Mouse (Mus musculus) midbrain, embryonic 13.5 days (tissue): Measurements from ENCODE around the gene Ccdc148. TPM values are rescaled to one million over a fixed set of nuclear protein-coding genes. Genes with fewer than 3 reads are reported as not detected.

Source experiments
- ATAC-seq: fragments of 200-750 bp; cut with Nextera tagmentation; 2 replicates; pipeline ENCODE4 v1.8.0; 2017; ENCODE audit warnings: mild to moderate bottlenecking, moderate TSS enrichment, moderate library complexity
- H3K27ac ChIP-seq: fragments of 300-500 bp; sonication (generic); 2 replicates; pipeline ENCODE4 v1.5.1; 2015; ENCODE audit warnings: inconsistent platforms, mild to moderate bottlenecking, moderate library complexity
- H3K27me3 ChIP-seq: fragments of 300-500 bp; sonication (generic); 2 replicates; pipeline ENCODE4 v1.6.1; 2015; ENCODE audit warnings: mild to moderate bottlenecking, inconsistent platforms
- H3K36me3 ChIP-seq: fragments of 300-500 bp; sonication (generic); 2 replicates; pipeline ENCODE4 v1.6.1; 2015; ENCODE audit warnings: mild to moderate bottlenecking, inconsistent platforms
- H3K4me1 ChIP-seq: fragments of 300-500 bp; sonication (generic); replicated peaks from 2 replicates; pipeline ENCODE4 v1.6.1; 2015; ENCODE audit warnings: inconsistent platforms
- H3K4me2 ChIP-seq: fragments of 300-500 bp; sonication (generic); replicated peaks from 2 replicates; pipeline ENCODE4 v1.6.1; 2015; ENCODE audit warnings: moderate library complexity, mild to moderate bottlenecking, inconsistent platforms
- H3K4me3 ChIP-seq: fragments of 300-500 bp; sonication (generic); replicated peaks from 2 replicates; pipeline ENCODE4 v1.5.1; 2015; ENCODE audit warnings: mild to moderate bottlenecking, inconsistent platforms
- H3K9ac ChIP-seq: fragments of 300-500 bp; sonication (generic); replicated peaks from 2 replicates; pipeline ENCODE4 v1.6.1; 2015; ENCODE audit warnings: mild to moderate bottlenecking, inconsistent platforms
- H3K9me3 ChIP-seq: fragments of 300-500 bp; sonication (generic); 2 replicates; pipeline ENCODE4 v1.6.1; 2016; ENCODE audit warnings: mild to moderate bottlenecking, inconsistent platforms
- WGBS: fragments of 180-500 bp; shearing (Covaris S2); methylation state at CpG from one replicate; pipeline ENCODE4 v1.1.7; 2015; 5-methylcytosine and 5-hydroxymethylcytosine counted together
- polyA plus RNA-seq: library from polyadenylated mRNA; unstranded; fragments of >200 nt; fragmentation: Nextera tagmentation; extraction: Ambion mirVana; gene quantifications from 2 replicates; pipeline ENCODE4 v1.2.1, GENCODE M21; 2015

Ccdc148 gene
- polyA plus RNA-seq, 1 experiment from 2014 or later: 3.3 TPM

DNA sequence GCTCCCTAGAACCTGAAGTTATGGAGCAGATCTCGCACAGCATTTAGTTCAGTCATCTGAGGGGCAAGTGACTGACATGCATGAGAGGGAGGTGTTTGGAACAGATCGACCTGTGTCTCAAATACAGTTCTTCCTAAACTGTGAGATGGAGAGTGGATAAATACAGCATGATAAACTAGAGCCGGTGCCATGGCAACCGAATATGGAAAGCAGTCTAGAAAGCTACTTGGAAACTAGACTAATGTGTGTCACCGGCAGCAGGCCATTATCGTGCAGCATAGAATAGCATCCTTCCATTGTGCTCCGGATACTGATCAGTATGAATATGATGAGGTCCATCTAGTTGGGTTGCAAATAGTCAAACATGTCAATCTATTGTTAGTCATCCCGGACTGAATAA, 17.7 kb upstream of the Ccdc148 start:
- no peaks in the 10 kb centered on the region for H3K27me3 ChIP-seq
- H3K4me3 ChIP-seq: no peak overlapping the region
- peaks cover 18% of the 10 kb centered on the region; the same call in 1 of the 2 replicates for H3K4me1 ChIP-seq
- peak; percentile 55 for ATAC-seq
- H3K9ac ChIP-seq: no peak overlapping the region
- no peaks in the 10 kb centered on the region for H3K9me3 ChIP-seq
- WGBS: 72% methylated on average over 8 of the region's 8 CpGs
- no peaks in the 10 kb centered on the region for H3K36me3 ChIP-seq
- H3K27ac ChIP-seq: no peak overlapping the region
- H3K4me2 ChIP-seq: no peak overlapping the region

DNA sequence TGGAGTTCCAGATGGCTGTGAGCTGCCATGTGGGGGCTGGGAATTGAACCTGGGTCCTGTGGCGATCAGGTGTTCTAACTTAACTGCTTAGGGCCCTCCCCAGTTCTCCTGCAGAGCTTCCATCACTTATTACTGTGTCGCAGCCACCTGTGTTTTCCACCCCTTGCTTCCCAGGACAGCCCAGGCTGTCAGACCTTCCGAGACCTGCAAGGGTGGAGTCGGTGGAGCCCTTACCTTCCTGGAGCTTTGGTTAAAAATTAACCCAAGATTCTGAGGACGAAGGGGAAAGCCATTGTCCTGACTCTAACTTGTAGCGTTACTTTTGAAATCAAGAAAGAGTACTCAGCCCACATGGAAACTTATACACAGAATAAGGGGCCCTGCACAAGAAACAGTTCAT, 15.4 kb upstream of the Ccdc148 start:
- Histone ChIP-seq H3K4me3 (no peak overlapping the region), H3K27me3 (no peaks in the 10 kb centered on the region), H3K27ac (no peak overlapping the region), H3K9me3 (no peaks in the 10 kb centered on the region), H3K4me2 (no peak overlapping the region), H3K4me1 (peaks cover 22% of the 10 kb centered on the region; the same call in 1 of the 2 replicates), H3K36me3 (no peaks in the 10 kb centered on the region), H3K9ac (no peak overlapping the region)
- 96% methylated on average over 6 of the region's 6 CpGs for WGBS
- no peak for ATAC-seq

GRCm38 (mm10) chr2:59171533-59171932, 11.1 kb upstream of the Ccdc148 start:
- Histone ChIP-seq H3K4me2 (no peak overlapping the region), H3K27ac (no peak overlapping the region), H3K4me3 (no peak overlapping the region), H3K9me3 (no peaks in the 10 kb centered on the region), H3K4me1 (0 out of 2 replicates have a peak, but pooled peaks cover 4% of the 10 kb centered on the region), H3K36me3 (no peaks in the 10 kb centered on the region), H3K9ac (no peak overlapping the region), H3K27me3 (no peaks in the 10 kb centered on the region)
- WGBS: 83% methylated on average over 5 of the region's 5 CpGs
- ATAC-seq: no peak

GRCm38 (mm10) chr2:59170593-59170992, 10.1 kb upstream of the Ccdc148 start:
- ATAC-seq: no peak
- H3K9ac ChIP-seq: no peak overlapping the region
- H3K9me3 ChIP-seq: no peaks in the 10 kb centered on the region
- H3K4me1 ChIP-seq: 0 out of 2 replicates have a peak, but pooled peaks cover 4% of the 10 kb centered on the region
- H3K27ac ChIP-seq: no peak overlapping the region
- no peaks in the 10 kb centered on the region for H3K36me3 ChIP-seq
- no peaks in the 10 kb centered on the region for H3K27me3 ChIP-seq
- no peak overlapping the region for H3K4me2 ChIP-seq
- H3K4me3 ChIP-seq: no peak overlapping the region
- 96% methylated on average over 5 of the region's 5 CpGs for WGBS

GRCm38 (mm10) chr2:59170208-59170589, 9.7 kb upstream of the Ccdc148 start:
- no peak for ATAC-seq
- Histone ChIP-seq H3K36me3 (no peaks in the 10 kb centered on the region), H3K27me3 (no peaks in the 10 kb centered on the region), H3K4me3 (no peak overlapping the region), H3K4me2 (no peak overlapping the region), H3K4me1 (0 out of 2 replicates have a peak, but pooled peaks cover 4% of the 10 kb centered on the region), H3K9ac (no peak overlapping the region), H3K9me3 (no peaks in the 10 kb centered on the region), H3K27ac (no peak overlapping the region)
- 88% methylated on average over 3 of the region's 3 CpGs for WGBS

DNA sequence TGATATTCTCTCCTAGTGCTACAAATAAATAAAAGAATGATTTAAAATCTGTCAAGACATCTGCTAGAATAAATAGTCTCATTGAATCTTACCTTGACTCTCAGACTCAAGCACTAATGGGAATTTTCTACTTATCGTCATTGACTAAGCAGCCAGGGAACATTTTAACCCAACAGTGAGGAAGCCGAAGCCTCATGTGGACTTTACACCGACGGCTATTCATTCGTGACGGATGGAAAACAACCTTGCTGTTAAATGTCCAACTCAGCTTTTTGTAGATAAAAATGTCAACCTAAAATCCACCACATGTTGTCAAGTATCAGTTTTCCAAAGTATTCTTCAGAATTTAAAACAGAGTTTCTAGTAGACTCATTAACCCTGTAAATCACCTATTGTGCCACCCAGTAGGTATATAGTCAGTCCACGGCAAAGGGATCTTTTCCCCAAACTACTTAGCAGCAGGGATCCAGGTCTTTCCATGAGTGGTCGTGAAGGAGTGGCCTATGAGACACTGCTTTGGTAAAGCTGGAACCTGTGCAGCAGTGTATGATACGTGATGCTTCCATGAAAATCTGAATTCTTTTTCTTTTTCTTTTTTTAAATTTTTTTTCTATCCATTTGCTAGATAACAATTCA, 9.2 kb upstream of the Ccdc148 start:
- no peaks in the 10 kb centered on the region for H3K36me3 ChIP-seq
- H3K4me1 ChIP-seq: 0 out of 2 replicates have a peak, but pooled peaks cover 4% of the 10 kb centered on the region
- no peak overlapping the region for H3K4me3 ChIP-seq
- H3K27me3 ChIP-seq: no peaks in the 10 kb centered on the region
- H3K4me2 ChIP-seq: no peak overlapping the region
- no peaks in the 10 kb centered on the region for H3K9me3 ChIP-seq
- no peak for ATAC-seq
- no peak overlapping the region for H3K9ac ChIP-seq
- 85% methylated on average over 9 of the region's 9 CpGs for WGBS
- H3K27ac ChIP-seq: no peak overlapping the region

GRCm38 (mm10) chr2:59167830-59168229, 7.3 kb upstream of the Ccdc148 start:
- no peaks in the 10 kb centered on the region for H3K36me3 ChIP-seq
- no peaks in the 10 kb centered on the region for H3K9me3 ChIP-seq
- ATAC-seq: no peak
- H3K4me2 ChIP-seq: no peak overlapping the region
- H3K4me1 ChIP-seq: peaks cover 11% of the 10 kb centered on the region
- H3K4me3 ChIP-seq: no peak overlapping the region
- no peak overlapping the region for H3K27ac ChIP-seq
- no peak overlapping the region for H3K9ac ChIP-seq
- no peaks in the 10 kb centered on the region for H3K27me3 ChIP-seq
- WGBS: 92% methylated on average over 4 of the region's 4 CpGs

DNA sequence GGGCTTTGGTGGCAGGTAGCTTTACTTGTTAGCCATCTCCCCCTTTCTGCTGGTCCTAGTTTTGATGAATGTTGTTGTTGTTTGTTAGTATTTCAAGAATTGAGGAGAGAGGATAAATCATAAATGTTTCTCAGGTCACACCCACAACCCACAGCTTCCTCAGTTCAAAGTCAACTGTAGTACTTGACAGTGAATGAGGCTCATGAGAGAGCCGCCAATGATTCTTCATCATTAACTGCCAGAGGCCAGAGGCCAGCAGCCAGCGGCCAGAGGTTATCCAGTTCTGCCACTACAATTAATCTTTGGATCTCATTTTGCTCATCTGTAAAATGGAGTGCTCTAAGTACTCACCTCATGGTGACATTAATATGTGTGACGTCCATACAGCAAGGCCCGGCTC, 6.5 kb upstream of the Ccdc148 start:
- H3K27me3 ChIP-seq: no peaks in the 10 kb centered on the region
- 90% methylated on average over 4 of the region's 4 CpGs for WGBS
- H3K36me3 ChIP-seq: no peaks in the 10 kb centered on the region
- no peak overlapping the region for H3K9ac ChIP-seq
- H3K9me3 ChIP-seq: no peaks in the 10 kb centered on the region
- ATAC-seq: no peak
- no peak overlapping the region for H3K4me2 ChIP-seq
- H3K4me3 ChIP-seq: no peak overlapping the region
- H3K27ac ChIP-seq: no peak overlapping the region
- peaks cover 17% of the 10 kb centered on the region for H3K4me1 ChIP-seq

DNA sequence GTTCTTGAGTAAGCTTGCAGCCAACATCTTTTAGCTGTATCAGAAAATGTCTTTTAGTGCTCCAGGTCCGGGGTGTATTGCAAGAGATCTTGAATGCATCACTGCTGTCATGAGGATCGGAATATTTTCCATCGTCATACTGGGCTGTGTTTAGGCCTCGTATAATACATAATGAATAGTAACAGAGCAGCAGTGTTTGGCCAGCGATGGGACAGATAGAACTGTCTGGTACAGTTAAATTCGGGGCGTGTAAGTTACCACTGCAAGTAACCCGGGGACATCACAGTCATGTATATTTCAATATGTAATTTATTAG, 1.8 kb upstream of the Ccdc148 start:
- WGBS: 30% methylated on average over 8 of the region's 8 CpGs
- Histone ChIP-seq H3K4me3 (peak overlapping the region; percentile 94), H3K4me1 (peaks cover 23% of the 10 kb centered on the region), H3K27me3 (no peaks in the 10 kb centered on the region), H3K4me2 (peak overlapping the region; percentile 85), H3K9ac (peak overlapping the region; percentile 83), H3K36me3 (no peaks in the 10 kb centered on the region), H3K9me3 (no peaks in the 10 kb centered on the region), H3K27ac (no peak overlapping the region)
- no peak for ATAC-seq

GRCm38 (mm10) chr2:59161441-59162284, 1.2 kb upstream of the Ccdc148 start:
- Histone ChIP-seq H3K9me3 (no peaks in the 10 kb centered on the region), H3K4me1 (peaks cover 23% of the 10 kb centered on the region), H3K27me3 (no peaks in the 10 kb centered on the region), H3K4me3 (peak overlapping the region; percentile 94), H3K4me2 (peak overlapping the region; percentile 85), H3K9ac (peak overlapping the region; percentile 83), H3K36me3 (no peaks in the 10 kb centered on the region), H3K27ac (peak overlapping the region; percentile 88)
- under 1% methylated on average over 73 of the region's 74 CpGs for WGBS
- ATAC-seq: peak; percentile 60

DNA sequence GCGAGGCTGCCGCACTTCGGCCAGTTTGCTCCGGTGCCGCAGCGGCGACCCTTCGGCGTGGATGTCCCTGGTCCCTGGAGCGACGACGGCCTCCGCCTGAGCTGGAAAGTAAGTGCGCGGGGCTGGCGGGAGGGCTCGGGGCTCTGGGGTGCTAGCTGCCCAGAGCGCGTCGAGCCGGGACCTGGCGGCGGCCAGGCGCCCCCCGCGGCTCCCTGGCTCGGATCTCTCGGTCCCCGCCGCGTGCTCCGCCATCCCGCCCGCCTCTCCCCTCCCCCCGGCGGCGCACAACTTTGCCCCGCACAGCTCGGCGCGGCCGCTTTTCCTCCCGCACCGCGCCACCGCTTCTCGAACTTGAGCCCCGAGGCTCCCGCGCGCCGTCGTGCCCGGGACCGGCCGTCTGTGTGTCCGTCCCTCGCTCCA, 548 bp upstream of the Ccdc148 start:
- Histone ChIP-seq H3K4me2 (peak overlapping the region; percentile 85), H3K9me3 (no peaks in the 10 kb centered on the region), H3K4me1 (peaks cover 23% of the 10 kb centered on the region), H3K4me3 (peak overlapping the region; percentile 94), H3K36me3 (no peaks in the 10 kb centered on the region), H3K9ac (peak overlapping the region; percentile 83), H3K27me3 (no peaks in the 10 kb centered on the region), H3K27ac (peak overlapping the region; percentile 88)
- ATAC-seq: peak; percentile 75
- WGBS: under 1% methylated on average over 43 of the region's 58 CpGs

- ATAC-seq: no peak; the same call in 1 of the 2 replicates
- H3K27me3 ChIP-seq: no peaks in the 10 kb centered on the region
- H3K9ac ChIP-seq: peak overlapping the region; percentile 53
- H3K4me2 ChIP-seq: peak overlapping the region; percentile 85
- under 1% methylated on average over 16 of the region's 16 CpGs for WGBS
- H3K27ac ChIP-seq: peak overlapping the region; percentile 48
- H3K36me3 ChIP-seq: no peaks in the 10 kb centered on the region
- H3K9me3 ChIP-seq: no peaks in the 10 kb centered on the region
- H3K4me1 ChIP-seq: peaks cover 23% of the 10 kb centered on the region
- H3K4me3 ChIP-seq: peak overlapping the region; percentile 94
These were observed 400 bp downstream of the Ccdc148 start for GRCm38 (mm10) chr2:59159961-59160604.
